Mouse (Mus musculus) midbrain, embryonic 11.5 days (tissue): ENCODE data around the gene Vps51. TPM values are rescaled to one million over a fixed set of nuclear protein-coding genes. Genes with fewer than 3 reads are reported as not detected.

Experiments
- ATAC-seq: fragments of 200-750 bp; cut with Nextera tagmentation; 2 replicates; pipeline ENCODE4 v1.8.0; 2017; ENCODE audit warnings: moderate TSS enrichment, moderate library complexity; ENCODE audit not compliant: low FRiP score
- DNase-seq: peaks from one replicate; pipeline ENCODE4 v3.0.0; 2015; ENCODE audit warnings: low spot score; ENCODE audit errors: missing footprints
- H3K27ac ChIP-seq: fragments of 300-500 bp; sonication (generic); 2 replicates; pipeline ENCODE4 v1.5.1; 2014; ENCODE audit warnings: low read depth, low read length
- H3K27me3 ChIP-seq: fragments of 300-500 bp; sonication (generic); 2 replicates; pipeline ENCODE4 v1.6.1; 2014; ENCODE audit warnings: mild to moderate bottlenecking, low read length, moderate library complexity, mixed read lengths; ENCODE audit not compliant: control insufficient read depth, insufficient read depth
- H3K36me3 ChIP-seq: fragments of 300-500 bp; sonication (generic); 2 replicates; pipeline ENCODE4 v1.6.1; 2014; ENCODE audit warnings: mild to moderate bottlenecking, low read length, moderate library complexity, mixed read lengths; ENCODE audit not compliant: control insufficient read depth, insufficient read depth
- H3K4me1 ChIP-seq: fragments of 300-500 bp; sonication (generic); 2 replicates; pipeline ENCODE4 v1.6.1; 2014; ENCODE audit warnings: low read length; ENCODE audit not compliant: control insufficient read depth, insufficient read depth
- H3K4me2 ChIP-seq: fragments of 300-500 bp; sonication (generic); 2 replicates; pipeline ENCODE4 v1.6.1; 2014; ENCODE audit warnings: mild to moderate bottlenecking, moderate library complexity
- H3K4me3 ChIP-seq: fragments of 300-500 bp; sonication (generic); 2 replicates; pipeline ENCODE4 v1.5.1; 2014; ENCODE audit warnings: low read depth, low read length
- H3K9ac ChIP-seq: fragments of 300-500 bp; sonication (generic); 2 replicates; pipeline ENCODE4 v1.6.1; 2014; ENCODE audit warnings: low read length
- H3K9me3 ChIP-seq: fragments of 300-500 bp; sonication (generic); 2 replicates; pipeline ENCODE4 v1.6.1; 2016; ENCODE audit warnings: low read length; ENCODE audit not compliant: control insufficient read depth
- WGBS: fragments of 180-500 bp; shearing (Covaris S2); extraction: QIAGEN DNeasy Blood & Tissue Kit; methylation state at CpG from one replicate; pipeline ENCODE4 v1.1.7; 2014; 5-methylcytosine and 5-hydroxymethylcytosine counted together
- polyA plus RNA-seq: library from polyadenylated mRNA; unstranded; fragments of >200 nt; fragmentation: Nextera tagmentation; extraction: Ambion mirVana; gene quantifications from 2 replicates; pipeline ENCODE4 v1.2.1, GENCODE M21; 2014

Gene Vps51
- polyA plus RNA-seq, 1 experiment from 2014 or later: 48.3 TPM

- no peaks in the 10 kb centered on the region for H3K27me3 ChIP-seq
- ATAC-seq: no peak
- peak overlapping the region; percentile 84 for H3K4me3 ChIP-seq
- H3K9ac ChIP-seq: peak overlapping the region; percentile 94
- H3K36me3 ChIP-seq: peaks cover 9% of the 10 kb centered on the region
- no peaks in the 10 kb centered on the region for H3K9me3 ChIP-seq
- H3K4me1 ChIP-seq: peaks cover 29% of the 10 kb centered on the region
- no peak overlapping the region; the same call in 1 of the 2 replicates for H3K27ac ChIP-seq
- WGBS: 43% methylated on average over 5 of the region's 5 CpGs
- H3K4me2 ChIP-seq: peak overlapping the region; percentile 69
- DNase-seq: no peak
Observed at GRCm38 (mm10) chr19:6058513-6058912, 18.5 kb downstream of the Vps51 start.

DNA sequence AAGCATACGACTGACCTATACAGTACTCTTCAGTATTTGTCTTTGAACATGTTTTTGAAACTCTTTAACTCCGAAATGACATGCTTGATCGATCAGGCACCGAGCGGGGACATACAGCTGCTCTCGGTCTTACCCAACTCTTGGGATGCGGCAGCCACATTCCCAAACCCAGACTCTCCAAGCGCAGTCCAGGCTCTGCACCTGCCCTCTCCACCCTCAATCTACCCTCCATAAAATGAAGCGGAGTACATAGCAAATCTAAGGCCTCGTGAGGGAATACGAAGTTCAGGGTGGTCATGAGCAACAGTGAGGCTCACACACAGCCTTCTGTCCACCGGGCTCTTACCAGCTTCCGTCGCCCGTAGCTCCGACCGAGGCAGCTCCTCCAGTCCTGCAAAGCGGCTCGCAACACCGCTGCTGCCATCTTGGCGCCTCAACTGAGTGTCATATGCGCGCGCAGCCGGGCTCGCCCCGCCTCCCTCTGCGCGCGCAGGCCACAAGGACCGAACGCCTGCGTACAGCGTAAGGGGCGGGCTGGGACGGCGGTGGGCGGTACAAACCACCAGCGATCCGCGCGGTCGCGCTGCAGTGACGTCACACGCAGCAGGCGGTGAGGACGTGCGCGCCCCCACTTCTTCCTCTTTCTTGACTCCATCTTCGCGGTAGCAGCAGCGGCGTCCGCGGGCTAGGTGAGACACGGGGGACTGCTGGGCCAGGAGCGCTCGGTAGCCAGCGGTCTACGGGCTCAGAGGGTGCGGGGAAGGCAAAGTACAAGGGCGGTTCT lies 19.5 kb downstream of the Vps51 start, which contains the start of the genes Mrpl49 and Fau:
Gene Mrpl49 (minus strand): TSS at position 473 of the 784 bp plus-strand sequence.
Gene Fau (plus strand): TSS at position 532 of the 784 bp plus-strand sequence.
- ATAC-seq: peak; percentile 86
- peak within 1 kb of the TSS; percentile 69 for H3K4me2 ChIP-seq
- H3K9me3 ChIP-seq: no peaks in the 10 kb centered on the region
- H3K27me3 ChIP-seq: no peaks in the 10 kb centered on the region
- DNase-seq: peak; percentile 100
- WGBS: under 1% methylated on average over 63 of the region's 63 CpGs
- peak within 1 kb of the TSS; percentile 54; the same call in 1 of the 2 replicates for H3K27ac ChIP-seq
- peak within 1 kb of the TSS; percentile 94 for H3K9ac ChIP-seq
- peaks cover 16% of the 10 kb centered on the region for H3K36me3 ChIP-seq
- peaks cover 26% of the 10 kb centered on the region for H3K4me1 ChIP-seq
- peak within 1 kb of the TSS; percentile 84 for H3K4me3 ChIP-seq

- WGBS: 61% methylated on average over 4 of the region's 4 CpGs
- peak overlapping the region; percentile 94 for H3K9ac ChIP-seq
- peaks cover 18% of the 10 kb centered on the region for H3K4me1 ChIP-seq
- H3K36me3 ChIP-seq: peaks cover 22% of the 10 kb centered on the region
- H3K4me3 ChIP-seq: peak overlapping the region; percentile 84
- H3K27ac ChIP-seq: no peak overlapping the region
- H3K9me3 ChIP-seq: no peaks in the 10 kb centered on the region
- no peaks in the 10 kb centered on the region for H3K27me3 ChIP-seq
- no peak for DNase-seq
- peak overlapping the region; percentile 69 for H3K4me2 ChIP-seq
- no peak for ATAC-seq
Observed at GRCm38 (mm10) chr19:6056696-6057095, 20.3 kb downstream of the Vps51 start.

DNA sequence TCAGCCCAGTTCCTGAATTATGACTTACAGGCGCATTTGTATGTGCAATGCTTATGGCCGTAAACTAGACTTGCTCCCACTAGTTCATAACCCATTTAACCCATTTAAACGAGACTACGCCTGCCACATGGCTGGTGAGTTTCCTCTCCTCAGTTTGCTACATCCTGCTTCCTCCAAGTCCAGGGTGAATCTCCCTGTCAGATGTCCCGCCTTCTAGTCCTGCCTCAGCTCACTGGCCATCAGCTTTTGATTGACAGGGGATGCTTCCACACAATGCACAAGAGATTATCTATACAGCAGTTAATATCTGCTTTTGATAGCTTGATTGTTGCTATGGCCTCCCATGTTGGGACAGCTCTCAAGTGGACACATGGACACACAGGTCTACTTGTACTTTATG lies 22.7 kb downstream of the Vps51 start:
- Histone ChIP-seq H3K4me1 (peaks cover 14% of the 10 kb centered on the region), H3K36me3 (peaks cover 40% of the 10 kb centered on the region), H3K9me3 (no peaks in the 10 kb centered on the region), H3K4me2 (no peak overlapping the region), H3K27me3 (no peaks in the 10 kb centered on the region), H3K4me3 (no peak overlapping the region), H3K27ac (no peak overlapping the region), H3K9ac (no peak overlapping the region)
- WGBS: 92% methylated on average over 5 of the region's 5 CpGs
- no peak for ATAC-seq
- no peak for DNase-seq

DNA sequence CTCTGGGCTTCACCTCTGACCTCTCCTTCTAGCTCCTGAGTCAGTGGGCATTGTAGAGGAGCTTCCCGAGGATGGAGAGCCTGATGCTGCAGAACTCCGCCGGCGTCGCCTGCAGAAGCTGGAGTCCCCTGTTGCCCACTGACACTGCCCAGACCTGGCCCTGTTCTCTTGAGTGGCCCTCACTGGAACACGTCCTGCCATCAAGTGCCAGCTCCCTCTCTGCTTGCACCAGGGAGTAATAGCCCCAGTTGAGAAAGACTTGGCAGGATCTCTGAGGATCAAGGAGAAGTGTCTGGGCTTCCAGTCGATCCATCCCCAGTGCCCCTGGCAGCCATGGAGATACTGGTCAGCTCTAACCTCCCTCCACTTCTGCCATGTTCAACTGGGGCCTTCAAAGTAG lies 24.5 kb downstream of the Vps51 start:
- 85% methylated on average over 7 of the region's 7 CpGs for WGBS
- H3K4me3 ChIP-seq: no peak overlapping the region
- no peak overlapping the region for H3K27ac ChIP-seq
- no peak overlapping the region for H3K9ac ChIP-seq
- H3K4me1 ChIP-seq: peaks cover 15% of the 10 kb centered on the region
- DNase-seq: no peak
- no peaks in the 10 kb centered on the region for H3K27me3 ChIP-seq
- no peak overlapping the region for H3K4me2 ChIP-seq
- no peak for ATAC-seq
- H3K9me3 ChIP-seq: no peaks in the 10 kb centered on the region
- H3K36me3 ChIP-seq: peaks cover 40% of the 10 kb centered on the region

- no peak overlapping the region for H3K9ac ChIP-seq
- H3K4me3 ChIP-seq: no peak overlapping the region
- DNase-seq (no peak), ATAC-seq (no peak)
- no peaks in the 10 kb centered on the region for H3K27me3 ChIP-seq
- no peaks in the 10 kb centered on the region for H3K9me3 ChIP-seq
- H3K4me2 ChIP-seq: no peak overlapping the region
- H3K4me1 ChIP-seq: peaks cover 16% of the 10 kb centered on the region
- no peak overlapping the region for H3K27ac ChIP-seq
- H3K36me3 ChIP-seq: peaks cover 35% of the 10 kb centered on the region
- 85% methylated on average over 11 of the region's 11 CpGs for WGBS
Observed at GRCm38 (mm10) chr19:6048681-6049410, 28.2 kb downstream of the Vps51 start.

DNA sequence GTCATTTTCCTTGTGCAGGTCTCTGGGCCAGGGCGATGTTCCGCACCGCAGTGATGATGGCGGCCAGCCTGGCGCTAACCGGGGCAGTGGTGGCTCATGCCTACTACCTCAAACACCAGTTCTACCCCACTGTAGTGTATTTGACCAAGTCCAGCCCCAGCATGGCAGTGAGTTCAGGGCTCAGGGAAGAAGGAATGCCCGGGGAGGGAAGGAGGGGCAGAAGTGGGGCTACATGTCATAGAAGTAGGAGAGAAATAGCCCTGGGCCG lies 29.2 kb downstream of the Vps51 start:
- DNase-seq (no peak), ATAC-seq (no peak)
- Histone ChIP-seq H3K36me3 (peaks cover 28% of the 10 kb centered on the region), H3K9ac (peak overlapping the region; percentile 94; the same call in 1 of the 2 replicates), H3K27me3 (no peaks in the 10 kb centered on the region), H3K9me3 (no peaks in the 10 kb centered on the region), H3K4me2 (peak overlapping the region; percentile 65), H3K4me1 (peaks cover 16% of the 10 kb centered on the region), H3K4me3 (peak overlapping the region; percentile 89), H3K27ac (no peak overlapping the region)
- WGBS: 93% methylated on average over 8 of the region's 8 CpGs

DNA sequence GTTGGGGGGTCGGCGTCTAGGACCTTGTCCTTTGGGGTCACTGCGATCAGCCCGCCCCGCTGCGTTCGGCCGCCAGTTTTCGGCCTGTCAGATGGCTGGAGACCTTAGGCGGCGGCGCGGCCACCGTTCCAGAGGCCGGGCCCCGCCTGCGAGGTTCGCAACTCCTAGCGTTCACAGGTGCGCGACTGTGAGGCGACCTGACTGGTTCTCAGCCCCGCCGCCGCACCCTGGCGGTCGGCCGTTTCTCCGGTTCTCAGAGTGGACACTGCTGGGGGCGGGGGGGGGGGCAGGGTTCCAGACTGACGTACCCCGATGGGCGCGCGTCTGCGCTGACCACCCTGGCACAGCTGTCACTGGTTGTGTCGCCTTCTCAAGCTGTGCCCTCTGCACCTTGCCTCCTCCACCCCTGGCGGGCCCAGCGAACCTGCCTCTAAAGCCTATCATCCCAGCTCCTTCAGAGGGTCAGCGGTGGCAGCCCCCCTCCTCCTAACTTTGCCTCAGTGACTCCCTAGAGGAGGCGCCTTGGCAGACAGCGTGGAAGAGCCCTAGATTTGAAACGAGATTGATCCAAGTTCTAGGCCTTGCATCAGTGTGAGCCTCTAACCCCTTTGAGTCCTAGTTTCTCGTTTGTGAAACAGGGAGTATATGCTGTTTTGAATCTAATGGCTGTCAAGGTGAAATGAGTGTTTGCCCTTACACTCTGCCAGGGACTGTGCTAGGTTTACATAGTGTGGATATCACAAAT lies 29.7 kb downstream of the Vps51 start:
- peak overlapping the region; percentile 89 for H3K4me3 ChIP-seq
- no peaks in the 10 kb centered on the region for H3K27me3 ChIP-seq
- no peaks in the 10 kb centered on the region for H3K9me3 ChIP-seq
- DNase-seq: no peak
- H3K4me1 ChIP-seq: peaks cover 16% of the 10 kb centered on the region
- peak; percentile 39 for ATAC-seq
- 3% methylated on average over 44 of the region's 44 CpGs for WGBS
- H3K4me2 ChIP-seq: peak overlapping the region; percentile 65
- H3K36me3 ChIP-seq: peaks cover 25% of the 10 kb centered on the region
- H3K27ac ChIP-seq: peak overlapping the region; percentile 97
- H3K9ac ChIP-seq: peak overlapping the region; percentile 94
